Mouse (Mus musculus): ENCODE data around the gene Tnfsf15.

DNA sequence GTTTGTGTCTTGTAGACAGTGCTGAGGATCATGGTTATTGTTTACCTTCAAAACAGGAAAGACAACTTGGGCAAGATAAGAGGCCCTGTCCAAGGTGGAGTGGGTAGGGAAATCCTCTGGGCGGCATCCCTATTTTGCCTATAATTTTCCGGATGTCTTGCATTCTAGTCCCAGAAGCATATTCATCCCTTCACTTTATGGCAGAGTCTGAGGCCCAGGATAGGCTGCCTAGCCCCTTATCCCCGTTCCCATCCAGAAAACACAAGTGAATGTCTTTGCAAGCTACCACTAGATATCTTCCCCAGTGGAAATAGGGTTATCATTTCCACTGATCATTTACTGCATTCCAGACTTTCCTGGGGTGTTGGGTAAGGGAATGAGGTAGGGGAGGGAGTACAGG is 4.9 kb downstream of the Tnfsf15 start:
- TF ChIP-seq EP300 (IDR thresholded peaks at IDR 0.05; ENCODE audit: low read length) = no peak
- TF ChIP-seq MEF2A (IDR thresholded peaks at IDR 0.05; ENCODE audit: borderline replicate concordance, low read depth, low read length) = no peak
- TF ChIP-seq CTCF (conservative IDR thresholded peaks at IDR 0.05 in 1 of 2, IDR thresholded peaks at IDR 0.05 in 1 of 2; ENCODE audit: low read depth in 2 of 2, low read length in 2 of 2) = no peak
- no peak for TF ChIP-seq USF1 (IDR thresholded peaks at IDR 0.05; ENCODE audit: low read depth, low read length)
- no peak for TF ChIP-seq IRF4 (IDR thresholded peaks at IDR 0.05; ENCODE audit: low read depth, low read length)
- TF ChIP-seq MAX (IDR thresholded peaks at IDR 0.05; ENCODE audit: low read length) = no peak
- no peak for TF ChIP-seq NELFE (IDR thresholded peaks at IDR 0.05; ENCODE audit: low read depth, low read length)
- TF ChIP-seq ZC3H11A (IDR thresholded peaks at IDR 0.05; ENCODE audit: low read depth, low read length) = no peak
- TF ChIP-seq ETS1 (conservative IDR thresholded peaks at IDR 0.05; ENCODE audit: low read depth, low read length) = no peak
- TF ChIP-seq POLR2A (IDR thresholded peaks at IDR 0.05; ENCODE audit: low read depth, low read length) = no peak
- TF ChIP-seq RCOR1 (conservative IDR thresholded peaks at IDR 0.05; ENCODE audit: low read depth, low read length) = no peak
- no peak for TF ChIP-seq GABPA (IDR thresholded peaks at IDR 0.05; ENCODE audit: insufficient replicate concordance, low read depth, low read length)
- no peak for TF ChIP-seq TCF12 (IDR thresholded peaks at IDR 0.05; ENCODE audit: low read depth, low read length)

Data from CH12.LX (cell line).